ENCODE assay signal across 31 mouse cellular contexts in genomic region chr7:140975465-140975864, GRCm38 (mm10). TPM values are rescaled to one million over a fixed set of nuclear protein-coding genes. Genes with fewer than 3 reads are reported as not detected.
DNase-seq lines count a peak whose midpoint lies in the region; ATAC-seq and TF ChIP-seq lines count a peak whose summit lies in the region.
"Had no signal": no experiment of that assay in that cellular context is flagged by ENCODE, and none has a peak within 500 bp of the region (broad histone marks: within the 10 kb centered on the region; RNA-seq: fewer than 3 reads in every experiment).

No protein-coding gene starts in this region.

- peaks cover 28% of the 10 kb centered on the region for H3K4me1 ChIP-seq in intestine, embryonic 15.5 days (replicated peaks)
- 0 out of 2 replicates have a peak, but pooled peaks cover 7% of the 10 kb centered on the region for H3K4me1 ChIP-seq in intestine, postnatal 0 days (replicated peaks; ENCODE audit: control insufficient read depth, insufficient read depth, low read length)
- H3K4me1 ChIP-seq in ES-Bruce4 (ENCODE audit: control insufficient read depth, insufficient read depth, low read length), result peaks cover 5% of the 10 kb centered on the region
- H3K4me1 ChIP-seq in forebrain, embryonic 13.5 days, result peaks cover 6% of the 10 kb centered on the region; the same call in 1 of the 2 replicates

- ATAC-seq in intestine, embryonic 15.5 days, result no peak
- no peak for ATAC-seq in intestine, postnatal 0 days
- ATAC-seq in forebrain, embryonic 13.5 days, result no peak
- ATAC-seq: activated CD4-positive, CD25-positive, alpha-beta regulatory T cell, adult 4 months had no signal

- 0 out of 2 replicates have a peak, but pooled peaks have one; percentile 32 for TF ChIP-seq EP300 in ES-Bruce4 (IDR thresholded peaks at IDR 0.05; ENCODE audit: insufficient read depth, low read depth, low read length)

- peak overlapping the region; percentile 75 for H3K27ac ChIP-seq in intestine, embryonic 15.5 days
- no peak overlapping the region for H3K27ac ChIP-seq in intestine, postnatal 0 days (ENCODE audit: low read depth, low read length)
- peak overlapping the region; percentile 94; the same call in 1 of the 2 replicates for H3K27ac ChIP-seq in ES-Bruce4 (ENCODE audit: insufficient read depth, low read length)
- H3K27ac ChIP-seq in forebrain, embryonic 13.5 days, result no peak overlapping the region
- H3K27ac ChIP-seq: forebrain, embryonic 12.5 days; hindbrain, embryonic 14.5 days; kidney, postnatal 0 days; limb, embryonic 10.5 days; liver, embryonic 13.5 days; neural tube, embryonic 13.5 days had no signal

- H3K79me2 ChIP-seq in C2C12 (ENCODE audit: control insufficient read depth, insufficient read depth), result no peaks in the 10 kb centered on the region
- H3K79me2 ChIP-seq in myocyte (ENCODE audit: control insufficient read depth, insufficient read depth), result no peaks in the 10 kb centered on the region

- no peak overlapping the region for H3K4me2 ChIP-seq in intestine, embryonic 15.5 days (replicated peaks)
- no peak overlapping the region for H3K4me2 ChIP-seq in intestine, postnatal 0 days (replicated peaks; ENCODE audit: low read depth)
- H3K4me2 ChIP-seq in myocyte (ENCODE audit: low read depth), result no peak overlapping the region
- H3K4me2 ChIP-seq in forebrain, embryonic 13.5 days, result no peak overlapping the region
- H3K4me2 ChIP-seq: forebrain, embryonic 12.5 days; hindbrain, embryonic 14.5 days; limb, embryonic 15.5 days; liver, embryonic 13.5 days; neural tube, embryonic 13.5 days had no signal

- no peak for DNase-seq in ovary, postnatal 14 days (ENCODE audit: low spot score)
- DNase-seq: adrenal gland, adult 8-10 months; cerebellum, adult 8-10 months; cerebellum, postnatal 36 days; embryo, embryonic 11 days; gastrocnemius, postnatal 14 days; kidney, adult 8-10 months; layer of hippocampus, postnatal 36 days; liver, embryonic 13.5 days; lung, adult 18-20 months; lung, postnatal 14 days; thymus, postnatal 4 days had no signal

- H3K27me3 ChIP-seq in intestine, embryonic 15.5 days (replicated peaks), result no peaks in the 10 kb centered on the region
- H3K27me3 ChIP-seq in intestine, postnatal 0 days (replicated peaks; ENCODE audit: control insufficient read depth, insufficient read depth, low read length), result no peaks in the 10 kb centered on the region
- H3K27me3 ChIP-seq in C2C12 (ENCODE audit: control insufficient read depth, insufficient read depth, insufficient read length) (no peaks in the 10 kb centered on the region), ES-Bruce4 (ENCODE audit: control insufficient read depth, insufficient read depth, low read length, poor library complexity, severe bottlenecking) (no peaks in the 10 kb centered on the region), myocyte (ENCODE audit: control insufficient read depth, insufficient read depth, insufficient read length) (no peaks in the 10 kb centered on the region)
- peaks cover 14% of the 10 kb centered on the region for H3K27me3 ChIP-seq in forebrain, embryonic 13.5 days
- H3K27me3 ChIP-seq: limb, embryonic 15.5 days; liver, embryonic 13.5 days had no signal

- H3ac ChIP-seq in C2C12 (ENCODE audit: control insufficient read depth, insufficient read length, low read depth), result no peak overlapping the region
- no peak overlapping the region for H3ac ChIP-seq in myocyte (ENCODE audit: control insufficient read depth, insufficient read length)

- H3K9me3 ChIP-seq in intestine, embryonic 15.5 days, result no peaks in the 10 kb centered on the region
- H3K9me3 ChIP-seq in intestine, postnatal 0 days (ENCODE audit: control insufficient read depth), result no peaks in the 10 kb centered on the region
- no peaks in the 10 kb centered on the region for H3K9me3 ChIP-seq in ES-Bruce4 (replicated peaks; ENCODE audit: control insufficient read depth, insufficient read depth, low read length, poor library complexity, severe bottlenecking)
- no peaks in the 10 kb centered on the region for H3K9me3 ChIP-seq in forebrain, embryonic 13.5 days (replicated peaks)
- H3K9me3 ChIP-seq: forebrain, embryonic 12.5 days; limb, embryonic 10.5 days; limb, embryonic 15.5 days; liver, embryonic 13.5 days; neural tube, embryonic 13.5 days had no signal

- TF ChIP-seq POLR2A in ES-Bruce4 (IDR thresholded peaks at IDR 0.05; ENCODE audit: insufficient read depth, low read length), result no peak
- no peak for TF ChIP-seq POLR2A in myocyte (IDR thresholded peaks at IDR 0.05; ENCODE audit: insufficient read length, low read depth)

- TF ChIP-seq CTCF in intestine, postnatal 0 days (IDR thresholded peaks at IDR 0.05; ENCODE audit: low read depth), result no peak
- TF ChIP-seq CTCF in C2C12 (IDR thresholded peaks at IDR 0.05; ENCODE audit: control insufficient read depth, insufficient read depth, insufficient read length) (no peak), ES-Bruce4 (IDR thresholded peaks at IDR 0.05; ENCODE audit: low read depth, low read length) (no peak)

- no peak overlapping the region for H3K4me3 ChIP-seq in intestine, embryonic 15.5 days (replicated peaks)
- no peak overlapping the region for H3K4me3 ChIP-seq in intestine, postnatal 0 days (ENCODE audit: low read depth, low read length)
- H3K4me3 ChIP-seq in C2C12 (ENCODE audit: insufficient read depth, poor library complexity, severe bottlenecking), result no peak overlapping the region
- no peak overlapping the region for H3K4me3 ChIP-seq in ES-Bruce4 (ENCODE audit: low read depth, low read length)
- H3K4me3 ChIP-seq in myocyte, result no peak overlapping the region
- H3K4me3 ChIP-seq in forebrain, embryonic 13.5 days, result no peak overlapping the region
- H3K4me3 ChIP-seq: forebrain, embryonic 12.5 days; limb, embryonic 10.5 days; limb, embryonic 15.5 days; liver, embryonic 13.5 days; neural tube, embryonic 13.5 days had no signal

- 28% methylated on average over 3 of the region's 3 CpGs for WGBS in intestine, embryonic 15.5 days
- WGBS in intestine, postnatal 0 days, result 54% methylated on average over 3 of the region's 3 CpGs
- 13% methylated on average over 3 of the region's 3 CpGs for WGBS in forebrain, embryonic 13.5 days

- H3K9ac ChIP-seq in intestine, embryonic 15.5 days, result no peak overlapping the region
- H3K9ac ChIP-seq in intestine, postnatal 0 days (ENCODE audit: low read depth, low read length), result no peak overlapping the region
- H3K9ac ChIP-seq in ES-Bruce4 (ENCODE audit: low read depth, poor library complexity, severe bottlenecking), result 0 out of 2 replicates have a peak overlapping the region, but pooled peaks have one; percentile 3
- H3K9ac ChIP-seq in forebrain, embryonic 13.5 days, result no peak overlapping the region
- H3K9ac ChIP-seq: forebrain, embryonic 12.5 days; hindbrain, embryonic 14.5 days; limb, embryonic 15.5 days; liver, embryonic 13.5 days; neural tube, embryonic 13.5 days had no signal

- H3K36me3 ChIP-seq in intestine, embryonic 15.5 days, result no peaks in the 10 kb centered on the region
- H3K36me3 ChIP-seq in intestine, postnatal 0 days (ENCODE audit: control insufficient read depth, insufficient read depth), result no peaks in the 10 kb centered on the region
- H3K36me3 ChIP-seq in C2C12 (ENCODE audit: control insufficient read depth, insufficient read depth) (no peaks in the 10 kb centered on the region), ES-Bruce4 (ENCODE audit: control insufficient read depth, insufficient read depth, low read length, poor library complexity, severe bottlenecking) (no peaks in the 10 kb centered on the region; the same call in 1 of the 2 replicates), myocyte (ENCODE audit: control insufficient read depth, insufficient read depth) (no peaks in the 10 kb centered on the region)
- H3K36me3 ChIP-seq in forebrain, embryonic 13.5 days (ENCODE audit: poor library complexity, severe bottlenecking), result no peaks in the 10 kb centered on the region
- H3K36me3 ChIP-seq: forebrain, embryonic 12.5 days; limb, embryonic 10.5 days; limb, embryonic 15.5 days; liver, embryonic 13.5 days; neural tube, embryonic 13.5 days had no signal

- H3K79me3 ChIP-seq in C2C12 (ENCODE audit: low read depth), result no peaks in the 10 kb centered on the region

RNA-seq across cellular contexts. Expression of gene Ifitm1, which starts 8.4 kb away (rescaled TPM):
- polyA plus RNA-seq in intestine, embryonic 15.5 days (2015; fragmentation: Nextera tagmentation; extraction: Ambion mirVana), result 145 and 148 TPM in 2 replicates
- polyA plus RNA-seq in intestine, postnatal 0 days (2015; fragmentation: Nextera tagmentation; extraction: Ambion mirVana), result 122 and 133 TPM in 2 replicates
- polyA plus RNA-seq in C2C12 (2012; fragmentation: generic; extraction: Trizol), result 60.7 TPM
- 501 and 504 TPM in 2 replicates for polyA plus RNA-seq in ES-Bruce4 (2011; ENCODE audit: insufficient read depth, insufficient read length, low read depth, missing spikeins)
- polyA plus RNA-seq in myocyte (2012; fragmentation: generic; extraction: Trizol), result 19.9 TPM
- 2.7 and 4.8 TPM in 2 replicates for polyA plus RNA-seq in forebrain, embryonic 13.5 days (2015; fragmentation: Nextera tagmentation; extraction: Ambion mirVana)

RNA-seq across cellular contexts. Expression of gene Ifitm2, which starts 19.7 kb away (rescaled TPM):
- 1,251 and 1,347 TPM in 2 replicates for polyA plus RNA-seq in intestine, embryonic 15.5 days (2015; fragmentation: Nextera tagmentation; extraction: Ambion mirVana)
- 686 and 738 TPM in 2 replicates for polyA plus RNA-seq in intestine, postnatal 0 days (2015; fragmentation: Nextera tagmentation; extraction: Ambion mirVana)
- 609 TPM for polyA plus RNA-seq in C2C12 (2012; fragmentation: generic; extraction: Trizol)
- 720 and 786 TPM in 2 replicates for polyA plus RNA-seq in ES-Bruce4 (2011; ENCODE audit: insufficient read depth, insufficient read length, low read depth, missing spikeins)
- 493 TPM for polyA plus RNA-seq in myocyte (2012; fragmentation: generic; extraction: Trizol)
- 147 and 153 TPM in 2 replicates for polyA plus RNA-seq in forebrain, embryonic 13.5 days (2015; fragmentation: Nextera tagmentation; extraction: Ambion mirVana)

RNA-seq across cellular contexts. Expression of gene Gm45717, which starts 19.7 kb away (rescaled TPM):
- 0.69 TPM in 1 of 2 replicates, not detected in the other for polyA plus RNA-seq in intestine, embryonic 15.5 days (2015; fragmentation: Nextera tagmentation; extraction: Ambion mirVana)
- polyA plus RNA-seq in intestine, postnatal 0 days (2015; fragmentation: Nextera tagmentation; extraction: Ambion mirVana), result 0.38 TPM in 1 of 2 replicates, not detected in the other
- polyA plus RNA-seq in C2C12 (2012; fragmentation: generic; extraction: Trizol) (not detected), ES-Bruce4 (2011; ENCODE audit: insufficient read depth, insufficient read length, low read depth, missing spikeins) (3.1 TPM in 1 of 2 replicates, not detected in the other), myocyte (2012; fragmentation: generic; extraction: Trizol) (0.12 TPM)
- not detected in 2 replicates for polyA plus RNA-seq in forebrain, embryonic 13.5 days (2015; fragmentation: Nextera tagmentation; extraction: Ambion mirVana)
- polyA plus RNA-seq: activated CD4-positive, CD25-positive, alpha-beta regulatory T cell, adult 4 months; embryonic facial prominence, embryonic 14.5 days; forebrain, embryonic 12.5 days; heart, postnatal 0 days; hindbrain, embryonic 14.5 days; limb, embryonic 10.5 days; liver, embryonic 13.5 days; midbrain, embryonic 11.5 days; midbrain, postnatal 0 days; neural tube, embryonic 13.5 days; testis, adult 2 months; thymus, postnatal 0 days had no signal

RNA-seq across cellular contexts. Expression of gene Ifitm5, which starts 25.4 kb away (rescaled TPM):
- 2.4 and 3.4 TPM in 2 replicates for polyA plus RNA-seq in intestine, embryonic 15.5 days (2015; fragmentation: Nextera tagmentation; extraction: Ambion mirVana)
- 0.34 and 0.75 TPM in 2 replicates for polyA plus RNA-seq in intestine, postnatal 0 days (2015; fragmentation: Nextera tagmentation; extraction: Ambion mirVana)
- polyA plus RNA-seq in C2C12 (2012; fragmentation: generic; extraction: Trizol) (0.44 TPM), ES-Bruce4 (2011; ENCODE audit: insufficient read depth, insufficient read length, low read depth, missing spikeins) (1.8 and 3.9 TPM in 2 replicates), myocyte (2012; fragmentation: generic; extraction: Trizol) (0.47 TPM)
- 0.45 and 0.64 TPM in 2 replicates for polyA plus RNA-seq in forebrain, embryonic 13.5 days (2015; fragmentation: Nextera tagmentation; extraction: Ambion mirVana)
- polyA plus RNA-seq: activated CD4-positive, CD25-positive, alpha-beta regulatory T cell, adult 4 months had no signal

RNA-seq across cellular contexts. Expression of gene Pgghg, which starts 34.3 kb away (rescaled TPM):
- polyA plus RNA-seq in intestine, embryonic 15.5 days (2015; fragmentation: Nextera tagmentation; extraction: Ambion mirVana), result 21.6 and 21.9 TPM in 2 replicates
- 18.9 and 19.4 TPM in 2 replicates for polyA plus RNA-seq in intestine, postnatal 0 days (2015; fragmentation: Nextera tagmentation; extraction: Ambion mirVana)
- polyA plus RNA-seq in C2C12 (2012; fragmentation: generic; extraction: Trizol), result 12.2 TPM
- polyA plus RNA-seq in ES-Bruce4 (2011; ENCODE audit: insufficient read depth, insufficient read length, low read depth, missing spikeins), result 9.4 and 9.7 TPM in 2 replicates
- polyA plus RNA-seq in myocyte (2012; fragmentation: generic; extraction: Trizol), result 11.6 TPM
- polyA plus RNA-seq in forebrain, embryonic 13.5 days (2015; fragmentation: Nextera tagmentation; extraction: Ambion mirVana), result 8.2 and 9.4 TPM in 2 replicates

Comparison
In these comparisons a context has a peak if more than half of its experiments do, and no peak if none do; other contexts are left out.
1. H3K27ac ChIP-seq: peak in intestine, embryonic 15.5 days (single experiment) and ES-Bruce4 (single experiment); none in intestine, postnatal 0 days (single experiment) and forebrain, embryonic 13.5 days (single experiment).